Mouse (Mus musculus) CH12.LX (cell line): ENCODE measurements around the gene Pum1.

Source experiments
- CHD1 ChIP-seq: IDR thresholded peaks from 2 replicates; pipeline ENCODE4 v1.6.1; 2012; ENCODE audit warnings: low read depth, low read length, improper control_type of control experiment, inconsistent platforms
- CTCF ChIP-seq, 2 experiments: IDR thresholded peaks in 1 of 2; conservative IDR thresholded peaks in 1 of 2; 2 replicates each; pipeline ENCODE4 v1.5.1; 2011 to 2012; ENCODE audit warnings: low read depth in 2 of 2, low read length in 2 of 2, improper control_type of control experiment in 1 of 2, inconsistent platforms in 1 of 2, mild to moderate bottlenecking in 1 of 2, moderate library complexity in 1 of 2
- JUN ChIP-seq: IDR thresholded peaks from 2 replicates; pipeline ENCODE4 v1.6.1; 2011; ENCODE audit warnings: low read depth, mild to moderate bottlenecking, low read length, improper control_type of control experiment, moderate library complexity; ENCODE audit not compliant: insufficient read depth
- MYC ChIP-seq: IDR thresholded peaks from 2 replicates; pipeline ENCODE4 v1.6.1; 2011; ENCODE audit warnings: low read depth, mild to moderate bottlenecking, improper control_type of control experiment, low read length
- POLR2A ChIP-seq: IDR thresholded peaks from 2 replicates; pipeline ENCODE4 v1.6.1; 2011; ENCODE audit warnings: low read depth, mild to moderate bottlenecking, improper control_type of control experiment, low read length
- USF2 ChIP-seq: conservative IDR thresholded peaks from 2 replicates; pipeline ENCODE4 v1.6.1; 2011; ENCODE audit warnings: low read depth, low read length, improper control_type of control experiment
- ZMIZ1 ChIP-seq: IDR thresholded peaks from 2 replicates; pipeline ENCODE4 v1.6.1; 2012; ENCODE audit warnings: low read depth, mild to moderate bottlenecking, inconsistent platforms, low read length, improper control_type of control experiment

- TF ChIP-seq CHD1 (no peak), POLR2A (no peak), CTCF (conservative IDR thresholded peaks at IDR 0.05 in 1 of 2, IDR thresholded peaks at IDR 0.05 in 1 of 2; ENCODE audit: low read depth in 2 of 2, low read length in 2 of 2) (no peak), MYC (no peak), JUN (no peak), ZMIZ1 (no peak), USF2 (no peak)
These were observed 56.2 kb downstream of the Pum1 start for GRCm38 (mm10) chr4:130719348-130719747.
